Mouse (Mus musculus): Measurements from ENCODE around the gene Map3k10. TPM values are rescaled to one million over a fixed set of nuclear protein-coding genes. Genes with fewer than 3 reads are reported as not detected.

Map3k10 gene
- polyA plus RNA-seq, 1 experiment = 12.2 TPM

DNA sequence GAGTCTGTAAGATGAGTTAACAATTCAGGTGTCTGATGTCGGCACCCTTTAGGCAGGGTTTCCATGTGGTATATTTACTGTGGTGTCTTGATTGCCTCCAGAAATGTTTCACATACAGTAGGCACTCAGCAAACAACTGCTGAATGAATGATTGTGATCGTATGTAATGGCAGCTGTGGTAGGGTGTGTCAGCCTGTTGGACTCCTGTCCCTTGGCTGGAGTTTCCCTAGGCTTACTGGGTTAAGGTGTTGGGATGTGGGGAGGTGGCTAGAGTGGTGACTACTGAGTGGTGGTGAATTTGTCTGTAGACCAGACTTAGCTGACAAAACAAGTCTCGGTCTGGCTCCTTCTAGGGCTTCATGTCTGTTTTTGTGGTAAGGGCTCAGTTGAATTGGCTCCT lies 64.0 kb downstream of the Map3k10 start:
- no peak overlapping the region for H3K27ac ChIP-seq (ENCODE audit: insufficient read depth, low read depth, low read length)
- H3K4me3 ChIP-seq (ENCODE audit: insufficient read depth, low read length) = no peak overlapping the region
- no peak for TF ChIP-seq POLR2A (IDR thresholded peaks at IDR 0.05; ENCODE audit: borderline replicate concordance, low read depth, low read length)
- no peak for TF ChIP-seq CTCF (IDR thresholded peaks at IDR 0.05; ENCODE audit: low read depth, low read length)
- H3K4me1 ChIP-seq (ENCODE audit: control insufficient read depth, insufficient read depth, low read length) = peaks cover 28% of the 10 kb centered on the region

DNA sequence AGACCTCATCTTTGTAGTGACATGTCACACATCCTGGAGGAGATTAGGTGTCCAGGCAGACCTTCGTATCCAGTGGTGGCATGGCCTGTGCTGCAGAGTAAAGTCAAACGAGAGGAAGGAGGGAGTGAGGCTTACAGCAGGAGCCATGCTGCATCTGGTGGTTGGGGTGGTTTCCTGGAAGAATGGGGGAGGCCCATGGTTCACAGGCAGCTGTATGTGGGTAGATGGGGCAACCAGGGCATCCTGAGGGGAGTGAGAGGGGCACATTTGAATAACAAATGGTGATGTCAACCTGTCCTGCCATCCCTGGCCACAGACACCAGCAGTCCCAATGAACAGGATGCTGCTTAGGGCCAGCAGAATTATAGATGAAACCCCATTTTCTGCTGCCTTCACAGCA lies 64.7 kb downstream of the Map3k10 start:
- Histone ChIP-seq H3K4me3 (ENCODE audit: insufficient read depth, low read length) (no peak overlapping the region), H3K27ac (ENCODE audit: insufficient read depth, low read depth, low read length) (no peak overlapping the region), H3K4me1 (ENCODE audit: control insufficient read depth, insufficient read depth, low read length) (peaks cover 34% of the 10 kb centered on the region)
- TF ChIP-seq POLR2A (IDR thresholded peaks at IDR 0.05; ENCODE audit: borderline replicate concordance, low read depth, low read length) = no peak
- no peak for TF ChIP-seq CTCF (IDR thresholded peaks at IDR 0.05; ENCODE audit: low read depth, low read length)

DNA sequence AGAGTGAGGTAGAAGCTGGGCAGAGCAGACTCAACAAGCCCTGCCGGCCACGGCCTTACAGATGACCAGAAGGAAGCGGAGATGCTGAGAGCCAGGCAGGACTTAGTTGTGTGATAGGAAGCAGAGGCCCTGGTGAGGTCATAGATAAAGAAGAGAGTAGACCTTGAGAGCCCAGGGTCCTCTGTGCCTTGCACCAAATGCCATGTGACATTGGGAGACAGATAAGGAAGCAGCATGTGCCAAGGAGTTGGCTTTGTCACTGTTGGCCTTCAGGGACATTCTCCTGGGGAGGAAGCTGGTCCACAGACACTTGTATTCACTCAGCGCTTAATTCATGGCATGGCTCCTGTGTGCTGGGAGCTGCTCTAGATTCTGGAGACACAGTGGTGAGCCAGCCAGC lies 65.1 kb downstream of the Map3k10 start:
- TF ChIP-seq POLR2A (IDR thresholded peaks at IDR 0.05; ENCODE audit: borderline replicate concordance, low read depth, low read length) = no peak
- TF ChIP-seq CTCF (IDR thresholded peaks at IDR 0.05; ENCODE audit: low read depth, low read length) = no peak
- Histone ChIP-seq H3K27ac (ENCODE audit: insufficient read depth, low read depth, low read length) (no peak overlapping the region), H3K4me3 (ENCODE audit: insufficient read depth, low read length) (no peak overlapping the region), H3K4me1 (ENCODE audit: control insufficient read depth, insufficient read depth, low read length) (peaks cover 37% of the 10 kb centered on the region)

DNA sequence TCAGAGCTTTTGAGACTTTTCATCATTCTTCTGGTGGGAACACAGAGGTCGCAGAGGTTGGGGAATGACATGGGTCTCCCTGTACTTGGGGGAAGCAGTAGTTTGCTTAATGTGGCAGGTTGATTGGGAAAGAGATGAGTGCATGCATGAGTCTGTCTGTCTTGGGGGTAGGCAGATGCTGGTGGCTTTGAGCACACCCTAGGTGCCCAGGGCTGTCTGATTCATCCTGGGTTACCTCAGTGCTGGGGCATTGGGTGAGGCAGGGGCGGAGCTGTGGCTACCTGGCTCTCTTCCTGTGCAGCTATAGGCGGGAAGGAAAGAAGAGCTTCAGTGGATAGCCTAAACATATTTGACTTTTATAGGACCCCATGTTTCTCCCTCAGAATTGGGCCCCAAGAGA lies 66.3 kb downstream of the Map3k10 start:
- H3K4me3 ChIP-seq (ENCODE audit: insufficient read depth, low read length) = no peak overlapping the region
- TF ChIP-seq CTCF (IDR thresholded peaks at IDR 0.05; ENCODE audit: low read depth, low read length) = no peak
- TF ChIP-seq POLR2A (IDR thresholded peaks at IDR 0.05; ENCODE audit: borderline replicate concordance, low read depth, low read length) = no peak
- H3K27ac ChIP-seq (ENCODE audit: insufficient read depth, low read depth, low read length) = no peak overlapping the region
- peaks cover 49% of the 10 kb centered on the region for H3K4me1 ChIP-seq (ENCODE audit: control insufficient read depth, insufficient read depth, low read length)

DNA sequence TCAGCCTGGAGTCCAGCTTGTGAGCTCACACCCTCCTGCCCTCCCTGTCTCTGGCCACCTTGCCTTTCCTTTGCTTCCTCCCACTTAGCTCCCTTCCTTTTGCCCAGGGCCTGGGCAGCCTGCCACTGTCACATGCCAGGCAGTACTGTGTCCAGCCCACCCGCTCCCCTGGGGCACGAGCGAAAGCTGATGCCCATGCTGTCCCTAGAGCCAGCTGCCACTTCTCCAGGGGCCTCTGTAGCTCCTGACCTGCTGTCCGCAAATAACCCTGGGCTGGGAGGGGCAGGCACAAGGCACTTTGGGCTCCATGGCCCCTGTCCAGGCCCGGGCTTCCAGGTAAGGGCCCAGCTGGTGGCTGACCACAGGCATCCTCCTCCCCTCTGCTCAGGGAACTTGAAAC lies 66.8 kb downstream of the Map3k10 start:
- TF ChIP-seq CTCF (IDR thresholded peaks at IDR 0.05; ENCODE audit: low read depth, low read length) (no peak), POLR2A (IDR thresholded peaks at IDR 0.05; ENCODE audit: borderline replicate concordance, low read depth, low read length) (no peak)
- Histone ChIP-seq H3K27ac (ENCODE audit: insufficient read depth, low read depth, low read length) (no peak overlapping the region), H3K4me3 (ENCODE audit: insufficient read depth, low read length) (no peak overlapping the region), H3K4me1 (ENCODE audit: control insufficient read depth, insufficient read depth, low read length) (peaks cover 54% of the 10 kb centered on the region)

DNA sequence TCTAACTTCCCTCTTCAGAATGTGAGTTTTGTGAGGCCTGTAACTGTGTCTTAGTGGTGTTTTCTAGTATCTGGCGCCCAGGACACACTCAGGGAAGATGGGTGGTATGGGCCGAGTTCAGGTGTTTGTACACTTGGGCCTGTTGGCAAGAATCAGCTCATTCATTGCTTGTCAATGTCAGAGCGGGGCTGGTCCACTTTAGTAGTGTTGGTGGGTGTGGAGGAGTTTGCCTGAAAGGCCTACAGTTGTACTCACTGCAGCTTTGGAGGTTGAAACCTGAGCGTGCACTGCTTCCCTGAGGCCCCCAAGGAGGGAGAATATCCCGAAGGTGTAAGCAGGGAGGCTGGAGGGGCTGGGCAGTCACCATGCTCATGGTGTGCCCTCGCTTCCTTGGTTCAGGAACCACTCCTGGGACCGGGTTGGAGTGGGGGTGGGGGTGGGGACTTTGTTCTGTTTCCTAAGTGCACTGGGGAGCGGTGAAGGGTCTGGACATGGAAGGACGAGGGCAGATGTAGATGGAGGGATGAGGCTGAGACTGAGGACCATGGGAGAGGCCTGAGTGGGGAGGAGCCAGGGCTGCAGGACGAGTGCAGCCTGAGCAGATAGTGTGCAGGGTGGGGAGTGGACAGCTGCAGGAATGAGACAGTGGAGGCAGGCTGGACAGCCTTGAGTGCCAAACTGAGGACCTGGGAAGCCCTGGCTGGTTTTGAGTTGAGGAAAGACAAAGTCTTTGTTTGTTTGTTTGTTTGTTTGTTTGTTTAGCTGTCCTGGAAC lies 67.7 kb downstream of the Map3k10 start:
- Histone ChIP-seq H3K4me1 (ENCODE audit: control insufficient read depth, insufficient read depth, low read length) (peaks cover 63% of the 10 kb centered on the region), H3K27ac (ENCODE audit: insufficient read depth, low read depth, low read length) (no peak overlapping the region), H3K4me3 (ENCODE audit: insufficient read depth, low read length) (no peak overlapping the region)
- TF ChIP-seq CTCF (IDR thresholded peaks at IDR 0.05; ENCODE audit: low read depth, low read length) = no peak
- no peak for TF ChIP-seq POLR2A (IDR thresholded peaks at IDR 0.05; ENCODE audit: borderline replicate concordance, low read depth, low read length)

Other genes starting within 250 kb of the Map3k10 start
- gene Sptbn4, start 226.9 kb downstream of the Map3k10 start, polyA plus RNA-seq (2012; ENCODE audit: insufficient read depth, insufficient read length, missing spikeins) = 0.48 and 0.73 TPM in 2 replicates
- 473 and 496 TPM in 2 replicates for gene Blvrb, start 226.6 kb downstream of the Map3k10 start, polyA plus RNA-seq (2012; ENCODE audit: insufficient read depth, insufficient read length, missing spikeins)
- 19.5 and 20.9 TPM in 2 replicates for gene Sertad3, start 200.8 kb downstream of the Map3k10 start, polyA plus RNA-seq (2012; ENCODE audit: insufficient read depth, insufficient read length, missing spikeins)
- 22.1 and 24.7 TPM in 2 replicates for gene Sertad1, start 187.7 kb downstream of the Map3k10 start, polyA plus RNA-seq (2012; ENCODE audit: insufficient read depth, insufficient read length, missing spikeins)
- gene Prx, start 175.3 kb downstream of the Map3k10 start, polyA plus RNA-seq (2012; ENCODE audit: insufficient read depth, insufficient read length, missing spikeins) = 0.57 and 0.68 TPM in 2 replicates
- 0.43 TPM in 1 of 2 replicates, not detected in the other for gene Hipk4, start 151.3 kb downstream of the Map3k10 start, polyA plus RNA-seq (2012; ENCODE audit: insufficient read depth, insufficient read length, missing spikeins)
- 397 TPM in 2 replicates for gene Pld3, start 121.4 kb downstream of the Map3k10 start, polyA plus RNA-seq (2012; ENCODE audit: insufficient read depth, insufficient read length, missing spikeins)
- 53.6 and 59.8 TPM in 2 replicates for gene 2310022A10Rik, start 121.4 kb downstream of the Map3k10 start, polyA plus RNA-seq (2012; ENCODE audit: insufficient read depth, insufficient read length, missing spikeins)
- gene Akt2, start 83.0 kb downstream of the Map3k10 start, polyA plus RNA-seq (2012; ENCODE audit: insufficient read depth, insufficient read length, missing spikeins) = 67.1 and 83.5 TPM in 2 replicates
- gene Ttc9b, start 20.7 kb downstream of the Map3k10 start, polyA plus RNA-seq (2012; ENCODE audit: insufficient read depth, insufficient read length, missing spikeins) = not detected in 2 replicates
- 4.8 and 5.6 TPM in 2 replicates for gene Zfp607b, start 14.7 kb upstream of the Map3k10 start, polyA plus RNA-seq (2012; ENCODE audit: insufficient read depth, insufficient read length, missing spikeins)
- 8.3 and 8.9 TPM in 2 replicates for gene Zfp60, start 56.8 kb upstream of the Map3k10 start, polyA plus RNA-seq (2012; ENCODE audit: insufficient read depth, insufficient read length, missing spikeins)
- gene Zfp626, start 132.6 kb upstream of the Map3k10 start, polyA plus RNA-seq (2012; ENCODE audit: insufficient read depth, insufficient read length, missing spikeins) = 8.5 and 9.0 TPM in 2 replicates
- 2.7 and 3.1 TPM in 2 replicates for gene Zfp59, start 164.0 kb upstream of the Map3k10 start, polyA plus RNA-seq (2012; ENCODE audit: insufficient read depth, insufficient read length, missing spikeins)
- gene Zfp607a, start 182.9 kb upstream of the Map3k10 start, polyA plus RNA-seq (2012; ENCODE audit: insufficient read depth, insufficient read length, missing spikeins) = 6.5 and 7.8 TPM in 2 replicates